Mouse (Mus musculus): Measurements from ENCODE around the gene 1810055G02Rik. TPM values are rescaled to one million over a fixed set of nuclear protein-coding genes. Genes with fewer than 3 reads are reported as not detected.

1810055G02Rik gene
- polyA plus RNA-seq, 1 experiment from 2014 or later: 35.6 TPM

DNA sequence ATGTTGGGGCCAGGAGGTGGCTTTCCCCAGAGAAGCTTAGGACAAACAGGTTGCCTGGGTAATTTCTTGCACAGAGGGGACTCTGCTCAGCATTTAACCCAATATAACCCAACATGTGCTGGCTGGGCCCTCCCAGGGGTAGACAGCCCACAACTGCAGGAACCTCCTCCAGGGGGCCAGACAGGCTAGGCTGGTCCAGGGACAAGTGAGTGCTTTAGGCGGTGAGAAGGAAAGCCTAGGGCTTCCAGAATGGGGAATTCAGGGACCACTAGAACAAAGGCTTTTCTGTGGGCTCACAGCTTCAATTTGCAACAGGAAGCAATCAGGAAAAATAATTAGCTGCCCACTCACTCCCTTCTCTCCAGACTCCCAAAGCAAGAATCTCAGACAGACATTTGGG, 23.7 kb upstream of the 1810055G02Rik start:
- Histone ChIP-seq H3K36me3 (no peaks in the 10 kb centered on the region), H3K9ac (no peak overlapping the region), H3K4me3 (no peak overlapping the region), H3K4me2 (replicated peaks) (peak overlapping the region; percentile 94), H3K4me1 (peaks cover 37% of the 10 kb centered on the region), H3K27me3 (replicated peaks) (peaks cover 19% of the 10 kb centered on the region), H3K27ac (no peak overlapping the region), H3K9me3 (no peaks in the 10 kb centered on the region)
- ATAC-seq (ENCODE audit: low FRiP score, low read depth): no peak
- 12% methylated on average over 1 of the region's 1 CpGs for WGBS

DNA sequence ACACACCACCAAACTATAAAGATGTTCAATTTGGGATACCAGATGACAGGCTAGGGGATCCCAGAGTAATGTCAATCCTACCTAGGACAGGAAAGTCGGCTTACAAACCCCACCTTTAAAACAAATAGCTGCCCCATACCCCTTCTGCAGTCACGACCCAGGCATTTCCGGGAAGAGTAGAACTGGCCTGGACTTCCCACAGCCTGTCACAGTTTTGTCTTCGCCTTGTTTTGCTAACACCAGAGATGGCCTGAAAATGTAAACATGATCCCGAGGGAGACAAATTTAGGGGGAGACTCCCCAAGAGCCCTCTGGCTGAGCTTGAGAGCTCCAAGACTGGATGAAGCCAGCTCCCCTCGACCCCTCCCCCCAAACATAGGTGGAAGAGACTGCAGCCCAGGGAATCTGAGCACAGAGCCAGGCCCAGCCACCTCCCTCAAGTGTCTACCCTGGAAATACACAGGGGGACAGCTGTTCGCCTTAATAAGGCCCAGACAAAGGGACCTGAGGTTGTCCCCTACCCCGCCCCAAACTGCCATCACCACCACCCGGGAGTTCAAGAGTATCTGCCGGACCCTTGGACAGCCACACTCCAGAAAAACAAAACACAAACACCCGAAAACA, 23.0 kb upstream of the 1810055G02Rik start:
- Histone ChIP-seq H3K27ac (no peak overlapping the region; the same call in 1 of the 2 replicates), H3K4me1 (peaks cover 37% of the 10 kb centered on the region), H3K9me3 (no peaks in the 10 kb centered on the region), H3K36me3 (no peaks in the 10 kb centered on the region), H3K27me3 (replicated peaks) (peaks cover 19% of the 10 kb centered on the region), H3K9ac (no peak overlapping the region; the same call in 1 of the 2 replicates), H3K4me3 (peak overlapping the region; percentile 71), H3K4me2 (replicated peaks) (peak overlapping the region; percentile 94)
- 13% methylated on average over 11 of the region's 11 CpGs for WGBS
- no peak for ATAC-seq (ENCODE audit: low FRiP score, low read depth)

DNA sequence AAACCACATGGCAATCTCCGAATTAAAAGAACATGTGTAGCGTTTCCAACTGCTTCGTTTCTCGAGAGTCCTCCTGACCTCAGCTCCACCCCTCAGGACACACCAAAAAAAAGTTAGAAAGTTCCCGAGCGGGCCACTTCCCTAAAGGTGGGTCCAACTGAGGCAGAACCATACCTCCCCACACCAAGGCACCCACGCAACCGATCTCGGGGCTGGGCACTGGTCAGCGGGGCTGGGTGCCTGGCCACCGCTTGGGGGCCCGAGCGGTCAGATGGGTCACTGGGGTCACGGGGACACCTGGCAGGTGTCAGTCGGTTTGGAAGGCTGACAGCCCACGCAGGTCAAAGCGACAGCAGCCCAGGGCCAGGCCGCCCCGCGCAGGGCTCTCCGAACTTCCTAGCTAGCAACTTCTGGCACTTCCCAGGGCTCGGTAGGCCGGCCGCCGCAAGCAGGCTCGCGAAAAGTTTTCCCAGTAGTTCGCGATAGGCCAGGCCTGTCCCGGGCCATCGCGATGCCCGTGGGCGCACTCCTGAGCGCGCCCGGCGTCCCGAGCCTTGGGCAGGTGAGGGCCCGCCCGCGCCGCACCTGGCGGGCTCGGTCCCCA, 22.4 kb upstream of the 1810055G02Rik start:
- ATAC-seq (ENCODE audit: low FRiP score, low read depth): no peak; the same call in 1 of the 2 replicates
- Histone ChIP-seq H3K9me3 (no peaks in the 10 kb centered on the region), H3K4me3 (peak overlapping the region; percentile 71), H3K36me3 (no peaks in the 10 kb centered on the region), H3K4me1 (peaks cover 36% of the 10 kb centered on the region), H3K4me2 (replicated peaks) (peak overlapping the region; percentile 94), H3K27me3 (replicated peaks) (peaks cover 19% of the 10 kb centered on the region), H3K9ac (peak overlapping the region; percentile 87), H3K27ac (no peak overlapping the region; the same call in 1 of the 2 replicates)
- under 1% methylated on average over 45 of the region's 45 CpGs for WGBS

DNA sequence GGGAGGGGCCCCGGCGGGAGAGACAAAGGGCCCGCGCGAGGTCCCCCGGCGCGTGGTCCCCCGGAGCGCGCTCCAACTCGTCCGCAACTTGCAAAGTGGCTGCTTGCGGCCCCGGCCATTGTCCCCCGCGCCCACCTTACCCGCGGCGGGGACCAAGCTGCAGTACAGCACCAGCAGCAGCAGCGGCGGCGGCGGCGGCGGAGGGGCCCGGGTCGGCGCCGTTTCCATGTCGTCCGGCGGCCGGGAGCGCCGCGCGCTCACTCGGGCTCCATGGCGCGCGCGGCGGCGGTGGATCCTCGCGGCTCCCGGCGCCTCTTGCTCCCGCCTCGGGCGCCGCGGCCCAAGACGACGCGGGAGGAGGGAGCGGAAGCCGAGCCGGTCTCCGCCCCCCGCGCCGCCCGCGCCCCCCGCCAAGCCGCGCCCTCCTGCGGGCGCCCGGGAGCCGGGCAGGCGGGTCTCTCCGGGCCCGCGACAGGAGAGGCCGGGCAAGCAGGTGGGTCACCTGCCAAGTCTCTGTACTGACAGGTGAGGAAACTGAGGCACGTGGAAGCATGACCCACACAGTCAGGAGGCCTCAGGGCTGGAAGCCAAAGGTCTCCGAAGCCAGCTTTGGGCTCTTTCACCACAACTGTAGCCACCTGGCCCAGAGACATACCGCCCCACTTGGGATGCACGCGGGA, 21.7 kb upstream of the 1810055G02Rik start, which contains the start of gene Lrp5:
Gene Lrp5, minus strand, starts transcription at position 350 of the 680 bp plus-strand sequence.
- WGBS: 2% methylated on average over 80 of the region's 83 CpGs
- Histone ChIP-seq H3K27ac (no peak within 1 kb of the TSS; the same call in 1 of the 2 replicates), H3K9ac (peak within 1 kb of the TSS; percentile 87), H3K4me2 (replicated peaks) (peak within 1 kb of the TSS; percentile 94), H3K4me3 (peak within 1 kb of the TSS; percentile 71), H3K36me3 (no peaks in the 10 kb centered on the region), H3K27me3 (replicated peaks) (peaks cover 19% of the 10 kb centered on the region), H3K4me1 (peaks cover 29% of the 10 kb centered on the region), H3K9me3 (no peaks in the 10 kb centered on the region)
- ATAC-seq (ENCODE audit: low FRiP score, low read depth): peak; percentile 39

DNA sequence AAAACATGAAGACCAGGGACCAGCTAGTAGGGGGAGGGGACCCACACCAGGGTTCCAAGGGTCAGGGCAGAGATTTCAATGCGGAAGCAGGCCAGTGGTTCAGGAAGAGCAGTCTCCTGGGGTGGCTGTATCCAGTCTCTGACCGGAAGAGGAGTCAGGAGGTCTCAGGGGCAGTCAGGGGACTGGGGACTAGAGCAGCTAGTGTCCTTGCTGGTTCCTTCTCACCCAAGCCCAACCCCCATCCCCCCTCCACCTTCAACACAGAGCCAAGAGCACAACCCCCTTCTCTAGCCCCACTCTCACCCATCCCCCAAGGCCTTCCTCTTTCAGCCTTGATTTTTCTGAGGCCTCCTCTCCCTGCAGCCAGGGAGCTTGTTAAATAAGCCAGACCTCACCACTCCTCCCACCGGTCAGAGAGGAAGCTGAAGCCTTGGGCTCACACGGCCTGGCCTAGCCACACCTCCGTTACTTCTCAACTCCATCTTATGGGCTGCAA, 20.4 kb upstream of the 1810055G02Rik start:
- Histone ChIP-seq H3K36me3 (no peaks in the 10 kb centered on the region), H3K9ac (no peak overlapping the region), H3K4me2 (replicated peaks) (no peak overlapping the region), H3K4me1 (peaks cover 24% of the 10 kb centered on the region), H3K27ac (no peak overlapping the region), H3K27me3 (replicated peaks) (peaks cover 19% of the 10 kb centered on the region), H3K9me3 (no peaks in the 10 kb centered on the region), H3K4me3 (no peak overlapping the region)
- 25% methylated on average over 5 of the region's 5 CpGs for WGBS
- ATAC-seq (ENCODE audit: low FRiP score, low read depth): no peak

DNA sequence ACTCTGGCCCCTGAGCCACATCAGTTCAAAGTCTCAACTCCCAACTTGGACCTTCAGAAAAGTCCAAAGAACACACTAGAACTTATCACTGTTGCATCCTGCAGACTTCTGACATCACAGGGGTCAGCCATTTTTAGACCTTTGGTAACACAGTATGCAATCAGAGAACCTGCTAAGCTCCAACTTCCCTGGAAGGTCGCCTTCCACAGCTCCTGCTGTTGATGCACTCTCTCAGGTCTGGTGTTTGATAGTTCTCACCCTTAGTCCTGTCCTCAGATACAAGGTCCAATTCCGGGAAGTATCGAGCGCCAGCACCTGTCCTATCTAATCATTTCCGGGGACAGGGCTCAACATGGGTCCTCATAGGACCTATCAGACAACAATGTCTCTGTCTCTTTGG, 16.8 kb upstream of the 1810055G02Rik start:
- no peak overlapping the region for H3K4me2 ChIP-seq (replicated peaks)
- no peaks in the 10 kb centered on the region for H3K36me3 ChIP-seq
- peaks cover 10% of the 10 kb centered on the region for H3K4me1 ChIP-seq
- no peak overlapping the region for H3K27ac ChIP-seq
- H3K9me3 ChIP-seq: no peaks in the 10 kb centered on the region
- H3K9ac ChIP-seq: no peak overlapping the region
- H3K27me3 ChIP-seq (replicated peaks): peaks cover 10% of the 10 kb centered on the region
- ATAC-seq (ENCODE audit: low FRiP score, low read depth): no peak
- WGBS: 92% methylated on average over 5 of the region's 5 CpGs
- H3K4me3 ChIP-seq: no peak overlapping the region

DNA sequence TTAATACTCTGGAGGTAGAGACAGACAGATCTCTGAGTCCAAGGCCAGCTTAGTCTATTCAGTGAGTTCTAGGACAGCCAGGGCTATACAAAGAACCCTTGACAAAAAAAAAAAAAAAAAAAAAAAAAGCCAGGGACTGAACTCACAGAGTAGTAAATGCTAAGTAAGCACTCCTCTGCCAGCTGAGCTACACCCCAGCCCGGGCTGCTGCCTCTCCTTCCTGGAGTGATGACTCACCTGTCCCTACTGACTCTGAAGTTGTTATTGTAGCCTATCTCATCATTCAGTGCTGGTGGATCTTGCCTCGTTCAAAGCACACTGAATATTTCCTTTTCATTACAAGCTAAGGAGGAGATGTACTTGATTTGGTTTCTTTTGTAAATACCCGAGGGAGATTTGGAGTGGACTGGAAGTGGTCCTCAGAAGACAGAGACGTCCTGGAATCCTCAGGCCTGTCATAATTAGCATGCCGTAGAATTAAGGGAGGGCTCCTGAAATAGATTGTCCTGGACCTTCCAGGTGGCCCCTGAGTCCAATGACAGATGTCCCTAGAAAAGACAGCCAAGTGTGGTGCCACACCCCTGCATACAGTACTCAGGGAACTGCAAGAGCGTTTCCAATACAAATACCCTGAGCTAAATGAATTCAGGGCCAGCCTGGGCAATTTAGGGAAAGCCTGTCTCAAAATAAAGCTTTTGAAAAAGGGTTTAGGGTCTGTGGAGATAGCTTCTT, 15.5 kb upstream of the 1810055G02Rik start:
- no peak for ATAC-seq (ENCODE audit: low FRiP score, low read depth)
- Histone ChIP-seq H3K36me3 (no peaks in the 10 kb centered on the region), H3K9me3 (no peaks in the 10 kb centered on the region), H3K9ac (no peak overlapping the region), H3K4me3 (no peak overlapping the region), H3K4me1 (no peaks in the 10 kb centered on the region), H3K27ac (no peak overlapping the region), H3K4me2 (replicated peaks) (no peak overlapping the region), H3K27me3 (replicated peaks) (peaks cover 2% of the 10 kb centered on the region; the same call in 1 of the 2 replicates)
- 68% methylated on average over 6 of the region's 6 CpGs for WGBS

DNA sequence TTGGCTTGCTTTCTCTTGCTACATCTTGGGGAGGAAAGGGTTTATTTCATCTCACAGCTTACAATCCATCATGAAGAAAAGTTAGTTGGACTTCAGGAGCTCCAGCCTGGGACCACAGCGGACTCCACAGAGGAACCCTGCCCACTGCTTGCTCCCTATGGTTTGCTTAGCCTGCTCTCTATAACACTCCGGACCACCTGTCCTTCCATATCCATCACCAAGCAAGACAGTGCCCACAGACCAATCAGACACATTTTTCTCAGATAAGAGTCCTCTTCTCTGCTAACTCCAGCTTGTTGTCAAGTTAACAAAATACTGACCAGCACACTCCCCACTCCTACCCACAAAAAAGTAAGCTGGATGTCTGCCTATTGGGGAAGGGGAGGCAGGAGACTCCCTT, 13.6 kb upstream of the 1810055G02Rik start:
- ATAC-seq (ENCODE audit: low FRiP score, low read depth): no peak
- Histone ChIP-seq H3K4me1 (no peaks in the 10 kb centered on the region), H3K9me3 (no peaks in the 10 kb centered on the region), H3K9ac (no peak overlapping the region), H3K36me3 (no peaks in the 10 kb centered on the region), H3K4me2 (replicated peaks) (no peak overlapping the region), H3K27me3 (replicated peaks) (no peaks in the 10 kb centered on the region), H3K27ac (no peak overlapping the region), H3K4me3 (no peak overlapping the region)
- WGBS: 85% methylated on average over 2 of the region's 2 CpGs

DNA sequence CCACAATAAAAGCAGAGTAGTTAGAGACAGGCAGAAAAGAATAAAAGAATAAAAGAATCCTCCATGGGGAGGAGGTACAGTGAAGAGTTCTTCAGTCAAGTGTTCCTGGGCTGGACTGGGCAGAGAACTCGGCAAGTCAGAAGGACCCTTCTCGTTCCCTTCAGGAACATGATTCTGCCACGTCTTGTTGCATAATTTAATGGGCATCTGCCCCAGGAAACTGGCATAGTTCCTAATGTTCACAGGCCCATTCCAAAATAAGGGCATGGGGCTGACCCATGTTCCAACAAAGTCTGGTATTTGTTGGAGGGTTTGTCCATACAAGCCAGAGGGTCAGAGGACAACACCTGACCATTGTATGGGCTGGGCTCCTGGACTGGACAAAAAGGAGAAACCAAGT, 13.1 kb upstream of the 1810055G02Rik start:
- no peak overlapping the region for H3K4me2 ChIP-seq (replicated peaks)
- H3K9me3 ChIP-seq: no peaks in the 10 kb centered on the region
- no peaks in the 10 kb centered on the region for H3K27me3 ChIP-seq (replicated peaks)
- no peak overlapping the region for H3K9ac ChIP-seq
- H3K4me3 ChIP-seq: no peak overlapping the region
- no peak overlapping the region for H3K27ac ChIP-seq
- no peaks in the 10 kb centered on the region for H3K4me1 ChIP-seq
- ATAC-seq (ENCODE audit: low FRiP score, low read depth): no peak
- no peaks in the 10 kb centered on the region for H3K36me3 ChIP-seq
- 80% methylated on average over 3 of the region's 3 CpGs for WGBS

DNA sequence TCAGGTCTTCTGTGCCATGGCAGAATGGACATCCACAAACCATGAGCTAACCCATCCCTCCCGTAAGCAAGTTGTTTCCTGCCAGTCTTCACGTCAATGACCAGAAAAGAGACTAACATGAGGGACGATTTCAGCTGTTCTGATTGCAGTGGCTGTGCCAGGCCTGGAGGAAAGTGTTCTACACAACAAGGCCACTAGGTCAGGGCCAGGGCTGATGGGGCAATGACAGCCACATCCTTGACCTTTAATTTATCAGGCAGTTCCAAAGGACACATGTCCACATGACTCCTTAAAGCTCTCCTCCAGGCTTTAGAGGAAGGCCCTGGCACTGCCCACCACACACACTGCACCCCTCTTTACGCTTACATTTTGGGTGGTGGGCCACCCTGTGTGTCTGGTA, 12.6 kb upstream of the 1810055G02Rik start:
- H3K4me1 ChIP-seq: no peaks in the 10 kb centered on the region
- no peak overlapping the region for H3K27ac ChIP-seq
- H3K9ac ChIP-seq: no peak overlapping the region
- H3K4me3 ChIP-seq: no peak overlapping the region
- no peak for ATAC-seq (ENCODE audit: low FRiP score, low read depth)
- no peaks in the 10 kb centered on the region for H3K9me3 ChIP-seq
- H3K27me3 ChIP-seq (replicated peaks): no peaks in the 10 kb centered on the region
- H3K36me3 ChIP-seq: no peaks in the 10 kb centered on the region
- no peak overlapping the region for H3K4me2 ChIP-seq (replicated peaks)
- WGBS: 90% methylated on average over 4 of the region's 4 CpGs

DNA sequence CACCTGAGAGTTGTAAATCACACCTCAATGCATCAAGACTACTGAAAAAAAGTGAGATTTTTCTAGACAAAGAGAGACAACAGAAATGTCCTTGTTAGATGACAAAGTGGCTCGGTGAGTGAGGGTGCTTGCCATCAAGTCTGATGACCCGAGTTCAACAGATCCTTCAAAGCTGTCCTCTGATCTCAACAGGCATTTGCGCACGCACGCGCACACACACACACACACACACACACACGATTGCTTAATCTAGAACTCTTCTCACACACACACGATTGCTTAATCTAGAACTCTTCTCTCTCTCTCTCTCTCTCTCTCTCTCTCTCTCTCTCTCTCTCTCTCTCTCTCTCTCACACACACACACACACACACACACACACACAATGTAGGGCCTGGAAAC, 12.1 kb upstream of the 1810055G02Rik start:
- 91% methylated on average over 8 of the region's 8 CpGs for WGBS
- Histone ChIP-seq H3K9me3 (no peaks in the 10 kb centered on the region), H3K27me3 (replicated peaks) (no peaks in the 10 kb centered on the region), H3K27ac (no peak overlapping the region), H3K9ac (no peak overlapping the region), H3K36me3 (no peaks in the 10 kb centered on the region), H3K4me1 (no peaks in the 10 kb centered on the region), H3K4me2 (replicated peaks) (no peak overlapping the region), H3K4me3 (no peak overlapping the region)
- ATAC-seq (ENCODE audit: low FRiP score, low read depth): no peak

DNA sequence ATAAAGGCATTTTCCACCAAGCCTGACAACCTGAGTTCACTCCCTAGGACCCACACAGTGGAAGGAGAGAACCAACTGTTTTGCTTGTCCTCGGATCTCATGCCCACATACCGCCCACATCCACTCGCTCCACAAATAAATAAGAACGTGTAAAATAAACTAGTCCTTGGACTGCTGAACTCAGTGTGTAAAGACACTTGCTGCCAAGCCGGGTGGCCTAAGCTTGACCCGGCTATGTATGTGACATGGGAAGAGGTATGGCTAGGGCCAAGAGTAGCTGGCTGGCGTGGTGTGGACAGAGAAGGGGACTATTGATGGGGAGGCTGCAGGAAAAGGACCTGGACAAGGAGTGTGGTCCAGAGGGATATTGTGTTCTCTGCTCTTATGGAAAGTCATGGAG, 10.1 kb upstream of the 1810055G02Rik start:
- Histone ChIP-seq H3K4me1 (no peaks in the 10 kb centered on the region), H3K9me3 (no peaks in the 10 kb centered on the region), H3K9ac (no peak overlapping the region), H3K36me3 (no peaks in the 10 kb centered on the region), H3K4me2 (replicated peaks) (no peak overlapping the region), H3K27ac (no peak overlapping the region), H3K4me3 (no peak overlapping the region), H3K27me3 (replicated peaks) (no peaks in the 10 kb centered on the region)
- ATAC-seq (ENCODE audit: low FRiP score, low read depth): no peak
- 81% methylated on average over 7 of the region's 7 CpGs for WGBS

Measured in neural tube, embryonic 12.5 days (tissue).